Mouse (Mus musculus): ENCODE data around the gene Prune1.

DNA sequence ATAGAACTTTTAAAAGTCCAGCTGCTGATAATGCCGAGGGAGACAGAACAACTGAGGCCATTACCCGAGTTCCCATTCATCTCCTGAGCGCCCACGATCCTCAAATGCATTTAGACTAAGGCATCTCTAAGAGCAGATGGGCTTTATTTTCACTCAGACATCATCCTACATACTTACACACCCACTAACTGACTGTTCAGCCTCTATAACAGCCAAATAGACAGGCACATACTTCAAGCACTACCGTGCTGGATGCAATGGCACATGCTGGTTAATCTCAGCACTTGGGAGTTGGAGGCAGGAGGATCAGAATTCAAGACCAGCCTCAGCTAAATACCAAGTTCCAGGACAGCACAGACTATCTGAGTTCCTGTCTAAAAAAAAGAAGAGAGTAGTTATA lies 12.1 kb downstream of the Prune1 start:
- TF ChIP-seq CTCF (IDR thresholded peaks at IDR 0.05) (no peak), EP300 (IDR thresholded peaks at IDR 0.05) (no peak)

All from lung, postnatal 0 days (tissue).